Mouse (Mus musculus) midbrain, embryonic 14.5 days (tissue): ENCODE measurements around the gene Lef1. TPM values are rescaled to one million over a fixed set of nuclear protein-coding genes. Genes with fewer than 3 reads are reported as not detected.

Source experiments
- ATAC-seq: fragments of 200-750 bp; cut with Nextera tagmentation; 2 replicates; pipeline ENCODE4 v1.8.0; 2017; ENCODE audit warnings: moderate number of reproducible peaks, moderate library complexity; ENCODE audit not compliant: low FRiP score, low TSS enrichment
- DNase-seq: peaks from one replicate; pipeline ENCODE4 v3.0.0-alpha.2; 2015
- H3K27ac ChIP-seq: fragments of 300-500 bp; sonication (generic); replicated peaks from 2 replicates; pipeline ENCODE4 v1.5.1; 2014; ENCODE audit warnings: mild to moderate bottlenecking, low read depth, low read length, moderate library complexity
- H3K27me3 ChIP-seq: fragments of 300-500 bp; sonication (generic); 2 replicates; pipeline ENCODE4 v1.6.1; 2014; ENCODE audit warnings: low read length, control low read depth, mixed read lengths; ENCODE audit not compliant: control insufficient read depth, insufficient read depth
- H3K36me3 ChIP-seq: fragments of 300-500 bp; sonication (generic); 2 replicates; pipeline ENCODE4 v1.6.1; 2014; ENCODE audit warnings: low read length, control low read depth; ENCODE audit not compliant: control insufficient read depth, insufficient read depth
- H3K4me1 ChIP-seq: fragments of 300-500 bp; sonication (generic); 2 replicates; pipeline ENCODE4 v1.6.1; 2014; ENCODE audit warnings: mild to moderate bottlenecking, antibody characterized with exemption, low read length, control low read depth; ENCODE audit not compliant: control insufficient read depth, insufficient read depth
- H3K4me2 ChIP-seq: fragments of 300-500 bp; sonication (generic); 2 replicates; pipeline ENCODE4 v1.6.1; 2014; ENCODE audit warnings: mild to moderate bottlenecking, low read length, moderate library complexity
- H3K4me3 ChIP-seq: fragments of 300-500 bp; sonication (generic); replicated peaks from 2 replicates; pipeline ENCODE4 v1.5.1; 2014; ENCODE audit warnings: low read depth, low read length
- H3K9ac ChIP-seq: fragments of 300-500 bp; sonication (generic); replicated peaks from 2 replicates; pipeline ENCODE4 v1.6.1; 2014; ENCODE audit warnings: mild to moderate bottlenecking, low read length, moderate library complexity
- H3K9me3 ChIP-seq: fragments of 300-500 bp; sonication (generic); 2 replicates; pipeline ENCODE4 v1.6.1; 2016; ENCODE audit warnings: low read length, control low read depth, mixed read lengths; ENCODE audit not compliant: control insufficient read depth
- WGBS: fragments of 180-500 bp; shearing (Covaris S2); extraction: QIAGEN DNeasy Blood & Tissue Kit; methylation state at CpG from one replicate; pipeline ENCODE4 v1.1.7; 2014; 5-methylcytosine and 5-hydroxymethylcytosine counted together
- polyA plus RNA-seq: library from polyadenylated mRNA; unstranded; fragments of >200 nt; fragmentation: Nextera tagmentation; extraction: Ambion mirVana; gene quantifications from 2 replicates; pipeline ENCODE4 v1.2.1, GENCODE M21; 2014

Gene Lef1
- polyA plus RNA-seq, 1 experiment from 2014 or later = 93.8 TPM

- Histone ChIP-seq H3K9me3 (no peaks in the 10 kb centered on the region), H3K27me3 (no peaks in the 10 kb centered on the region), H3K9ac (no peak overlapping the region), H3K4me3 (no peak overlapping the region), H3K4me1 (peaks cover 22% of the 10 kb centered on the region), H3K4me2 (no peak overlapping the region), H3K27ac (no peak overlapping the region), H3K36me3 (no peaks in the 10 kb centered on the region)
- ATAC-seq (no peak), DNase-seq (no peak)
- WGBS = 38% methylated on average over 11 of the region's 11 CpGs
Observed at GRCm38 (mm10) chr3:131156377-131156776, 46.1 kb downstream of the Lef1 start.

- Histone ChIP-seq H3K27ac (0 out of 2 replicates have a peak overlapping the region, but pooled peaks have one; percentile 20), H3K9ac (no peak overlapping the region), H3K9me3 (no peaks in the 10 kb centered on the region), H3K27me3 (no peaks in the 10 kb centered on the region), H3K4me1 (peaks cover 22% of the 10 kb centered on the region), H3K36me3 (no peaks in the 10 kb centered on the region), H3K4me3 (no peak overlapping the region), H3K4me2 (no peak overlapping the region)
- DNase-seq (no peak), ATAC-seq (no peak)
- 51% methylated on average over 7 of the region's 7 CpGs for WGBS
Observed at GRCm38 (mm10) chr3:131157471-131157870, 47.2 kb downstream of the Lef1 start.

GRCm38 (mm10) chr3:131159204-131159760 is 49.0 kb downstream of the Lef1 start:
- Histone ChIP-seq H3K4me1 (peaks cover 22% of the 10 kb centered on the region), H3K9me3 (no peaks in the 10 kb centered on the region), H3K27ac (no peak overlapping the region), H3K4me2 (no peak overlapping the region), H3K36me3 (no peaks in the 10 kb centered on the region), H3K4me3 (no peak overlapping the region), H3K27me3 (no peaks in the 10 kb centered on the region), H3K9ac (no peak overlapping the region)
- DNase-seq (no peak), ATAC-seq (no peak)
- WGBS = 53% methylated on average over 12 of the region's 12 CpGs

GRCm38 (mm10) chr3:131159881-131160615 is 49.8 kb downstream of the Lef1 start:
- Histone ChIP-seq H3K9me3 (no peaks in the 10 kb centered on the region), H3K4me1 (peaks cover 22% of the 10 kb centered on the region), H3K36me3 (no peaks in the 10 kb centered on the region), H3K4me2 (no peak overlapping the region), H3K9ac (no peak overlapping the region), H3K27ac (no peak overlapping the region), H3K4me3 (no peak overlapping the region), H3K27me3 (no peaks in the 10 kb centered on the region)
- 58% methylated on average over 14 of the region's 14 CpGs for WGBS
- DNase-seq = no peak
- ATAC-seq = no peak

GRCm38 (mm10) chr3:131160921-131161320 is 50.6 kb downstream of the Lef1 start:
- Histone ChIP-seq H3K27ac (no peak overlapping the region), H3K9me3 (no peaks in the 10 kb centered on the region), H3K27me3 (no peaks in the 10 kb centered on the region), H3K4me2 (no peak overlapping the region), H3K36me3 (no peaks in the 10 kb centered on the region), H3K4me3 (no peak overlapping the region), H3K9ac (no peak overlapping the region), H3K4me1 (peaks cover 17% of the 10 kb centered on the region)
- DNase-seq (no peak), ATAC-seq (no peak)
- 61% methylated on average over 7 of the region's 7 CpGs for WGBS

- WGBS = 98% methylated on average over 4 of the region's 4 CpGs
- no peak overlapping the region for H3K4me3 ChIP-seq
- DNase-seq (no peak), ATAC-seq (no peak)
- H3K27me3 ChIP-seq = no peaks in the 10 kb centered on the region
- H3K4me1 ChIP-seq = no peaks in the 10 kb centered on the region; the same call in 1 of the 2 replicates
- H3K9ac ChIP-seq = no peak overlapping the region
- no peak overlapping the region for H3K27ac ChIP-seq
- no peak overlapping the region for H3K4me2 ChIP-seq
- H3K36me3 ChIP-seq = no peaks in the 10 kb centered on the region
- H3K9me3 ChIP-seq = no peaks in the 10 kb centered on the region
Observed at GRCm38 (mm10) chr3:131167731-131168130, 57.5 kb downstream of the Lef1 start.

GRCm38 (mm10) chr3:131169161-131169560 is 58.9 kb downstream of the Lef1 start:
- H3K4me1 ChIP-seq = no peaks in the 10 kb centered on the region; the same call in 1 of the 2 replicates
- DNase-seq (no peak), ATAC-seq (no peak)
- H3K9ac ChIP-seq = no peak overlapping the region
- H3K27me3 ChIP-seq = no peaks in the 10 kb centered on the region
- H3K36me3 ChIP-seq = no peaks in the 10 kb centered on the region
- 95% methylated on average over 6 of the region's 6 CpGs for WGBS
- H3K4me2 ChIP-seq = no peak overlapping the region
- no peak overlapping the region for H3K4me3 ChIP-seq
- H3K27ac ChIP-seq = no peak overlapping the region
- no peaks in the 10 kb centered on the region for H3K9me3 ChIP-seq

- ATAC-seq = no peak; the same call in 1 of the 2 replicates
Observed at GRCm38 (mm10) chr3:131170099-131170643, 59.9 kb downstream of the Lef1 start.

More at GRCm38 (mm10) chr3:131170099-131170643, 59.9 kb downstream of the Lef1 start:
- no peak overlapping the region for H3K9ac ChIP-seq
- no peaks in the 10 kb centered on the region for H3K36me3 ChIP-seq
- no peaks in the 10 kb centered on the region for H3K27me3 ChIP-seq
- 83% methylated on average over 6 of the region's 6 CpGs for WGBS
- DNase-seq = no peak
- H3K4me1 ChIP-seq = no peaks in the 10 kb centered on the region; the same call in 1 of the 2 replicates
- no peaks in the 10 kb centered on the region for H3K9me3 ChIP-seq
- no peak overlapping the region for H3K27ac ChIP-seq
- no peak overlapping the region for H3K4me3 ChIP-seq
- no peak overlapping the region for H3K4me2 ChIP-seq
